Mouse (Mus musculus): ENCODE measurements around the gene B4galnt2. TPM values are rescaled to one million over a fixed set of nuclear protein-coding genes. Genes with fewer than 3 reads are reported as not detected.
"Not testable (repeated sequence)": the region's sequence is repeated elsewhere in the genome, so short reads cannot be mapped to it uniquely, and the experiment has no call there.

B4galnt2 gene
- polyA plus RNA-seq, 1 experiment = not detected

GRCm38 (mm10) chr11:95945838-95946472, 31.3 kb upstream of the B4galnt2 start:
- peaks cover 25% of the 10 kb centered on the region for H3K27me3 ChIP-seq (ENCODE audit: control insufficient read depth, insufficient read depth, insufficient read length)
- no peaks in the 10 kb centered on the region for H3K79me3 ChIP-seq (ENCODE audit: low read depth)
- no peak overlapping the region for H3K4me3 ChIP-seq (ENCODE audit: insufficient read depth, poor library complexity, severe bottlenecking)
- TF ChIP-seq CTCF (IDR thresholded peaks at IDR 0.05; ENCODE audit: control insufficient read depth, insufficient read depth, insufficient read length) = no peak
- TF ChIP-seq MYOG (IDR thresholded peaks at IDR 0.05; ENCODE audit: control insufficient read depth, extremely low read depth, insufficient read length) = no peak
- no peak for TF ChIP-seq USF1 (IDR thresholded peaks at IDR 0.05; ENCODE audit: low read depth)
- TF ChIP-seq MAX (IDR thresholded peaks at IDR 0.05) = no peak
- TF ChIP-seq CEBPB (IDR thresholded peaks at IDR 0.05; ENCODE audit: low read depth) = no peak
- no peak for TF ChIP-seq FOSL1 (IDR thresholded peaks at IDR 0.05; ENCODE audit: insufficient read depth, low read length, poor library complexity, severe bottlenecking)
- no peak for TF ChIP-seq MYOD1 (IDR thresholded peaks at IDR 0.05; ENCODE audit: control insufficient read depth, insufficient read length, low read depth)
- H3K36me3 ChIP-seq (ENCODE audit: control insufficient read depth, insufficient read depth) = no peaks in the 10 kb centered on the region
- H3K79me2 ChIP-seq (ENCODE audit: control insufficient read depth, insufficient read depth) = no peaks in the 10 kb centered on the region
- no peak overlapping the region for H3ac ChIP-seq (ENCODE audit: control insufficient read depth, insufficient read length, low read depth)

DNA sequence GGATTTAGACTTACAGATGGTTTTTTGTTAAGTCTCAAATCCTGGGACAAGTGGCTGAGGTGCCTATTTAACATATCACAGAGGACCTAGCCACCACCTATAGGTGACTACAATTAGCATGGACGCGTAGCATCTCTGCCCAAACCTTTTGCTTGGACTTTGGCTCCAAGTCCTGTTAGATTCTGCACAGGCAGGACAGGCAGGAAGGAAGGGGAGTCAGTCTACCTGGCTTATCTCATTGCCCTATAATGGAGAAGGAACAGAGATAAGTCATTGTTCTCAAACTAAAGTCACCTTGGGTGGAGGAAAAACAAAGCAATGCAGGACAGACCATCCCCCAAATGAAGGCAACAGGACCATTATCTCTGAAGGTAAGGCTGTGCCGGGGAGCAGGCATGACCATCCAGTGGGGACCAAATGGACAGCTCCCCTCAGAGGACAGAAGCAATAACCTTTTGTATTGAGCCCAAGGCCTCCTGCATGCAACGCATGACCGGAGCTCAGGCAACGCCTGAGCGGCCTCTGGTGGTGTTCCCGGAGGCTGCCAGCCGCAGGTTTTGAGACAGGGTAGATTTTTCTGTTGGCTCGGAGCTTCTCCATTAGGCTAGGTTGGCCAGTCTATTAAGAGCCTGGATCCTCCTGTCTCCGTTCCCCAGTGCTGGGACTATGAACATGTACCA, 25.3 kb upstream of the B4galnt2 start:
- Histone ChIP-seq H3K4me3 (ENCODE audit: insufficient read depth, poor library complexity, severe bottlenecking) (no peak overlapping the region), H3K27me3 (ENCODE audit: control insufficient read depth, insufficient read depth, insufficient read length) (peaks cover 11% of the 10 kb centered on the region), H3ac (ENCODE audit: control insufficient read depth, insufficient read length, low read depth) (no peak overlapping the region), H3K79me2 (ENCODE audit: control insufficient read depth, insufficient read depth) (no peaks in the 10 kb centered on the region), H3K79me3 (ENCODE audit: low read depth) (no peaks in the 10 kb centered on the region), H3K36me3 (ENCODE audit: control insufficient read depth, insufficient read depth) (no peaks in the 10 kb centered on the region)
- no peak for TF ChIP-seq FOSL1 (IDR thresholded peaks at IDR 0.05; ENCODE audit: insufficient read depth, low read length, poor library complexity, severe bottlenecking)

GRCm38 (mm10) chr11:95936409-95936808, 21.7 kb upstream of the B4galnt2 start:
- H3K27me3 ChIP-seq (ENCODE audit: control insufficient read depth, insufficient read depth, insufficient read length) = peaks cover 9% of the 10 kb centered on the region
- TF ChIP-seq USF1 (IDR thresholded peaks at IDR 0.05; ENCODE audit: low read depth) (no peak), MYOD1 (IDR thresholded peaks at IDR 0.05; ENCODE audit: control insufficient read depth, insufficient read length, low read depth) (no peak), CEBPB (IDR thresholded peaks at IDR 0.05; ENCODE audit: low read depth) (no peak), MYOG (IDR thresholded peaks at IDR 0.05; ENCODE audit: control insufficient read depth, extremely low read depth, insufficient read length) (no peak), MAX (IDR thresholded peaks at IDR 0.05) (no peak), FOSL1 (IDR thresholded peaks at IDR 0.05; ENCODE audit: insufficient read depth, low read length, poor library complexity, severe bottlenecking) (no peak), CTCF (IDR thresholded peaks at IDR 0.05; ENCODE audit: control insufficient read depth, insufficient read depth, insufficient read length) (no peak)

DNA sequence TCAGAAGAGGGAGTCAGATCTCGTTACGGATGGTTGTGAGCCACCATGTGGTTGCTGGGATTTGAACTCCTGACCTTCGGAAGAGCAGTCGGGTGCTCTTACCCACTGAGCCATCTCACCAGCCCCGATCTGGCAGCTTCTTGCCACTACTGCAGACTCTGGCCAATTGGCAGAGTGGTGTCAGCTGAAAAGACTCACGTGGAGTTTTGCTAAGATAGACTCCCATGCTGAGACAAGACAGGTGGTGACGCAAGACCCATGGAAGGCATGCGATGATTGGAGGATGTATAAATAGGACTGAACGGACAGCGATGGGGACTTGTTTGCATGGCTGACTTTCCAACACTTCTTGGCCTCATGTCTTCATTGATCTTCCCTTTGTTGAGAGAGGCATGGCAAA, 17.5 kb upstream of the B4galnt2 start:
- H3ac ChIP-seq (ENCODE audit: control insufficient read depth, insufficient read length, low read depth); H3K27me3 ChIP-seq (ENCODE audit: control insufficient read depth, insufficient read depth, insufficient read length); H3K79me3 ChIP-seq (ENCODE audit: low read depth); H3K4me3 ChIP-seq (ENCODE audit: insufficient read depth, poor library complexity, severe bottlenecking); H3K79me2 ChIP-seq (ENCODE audit: control insufficient read depth, insufficient read depth); H3K36me3 ChIP-seq (ENCODE audit: control insufficient read depth, insufficient read depth): not testable (repeated sequence)

More at GRCm38 (mm10) chr11:95936409-95936808, 21.7 kb upstream of the B4galnt2 start:
- Histone ChIP-seq H3K79me3 (ENCODE audit: low read depth) (no peaks in the 10 kb centered on the region), H3ac (ENCODE audit: control insufficient read depth, insufficient read length, low read depth) (no peak overlapping the region), H3K36me3 (ENCODE audit: control insufficient read depth, insufficient read depth) (no peaks in the 10 kb centered on the region), H3K79me2 (ENCODE audit: control insufficient read depth, insufficient read depth) (no peaks in the 10 kb centered on the region), H3K4me3 (ENCODE audit: insufficient read depth, poor library complexity, severe bottlenecking) (no peak overlapping the region)

GRCm38 (mm10) chr11:95926398-95926797, 11.7 kb upstream of the B4galnt2 start:
- no peaks in the 10 kb centered on the region for H3K79me3 ChIP-seq (ENCODE audit: low read depth)

GRCm38 (mm10) chr11:95925976-95926375, 11.3 kb upstream of the B4galnt2 start:
- Histone ChIP-seq H3K36me3 (ENCODE audit: control insufficient read depth, insufficient read depth) (no peaks in the 10 kb centered on the region), H3K79me2 (ENCODE audit: control insufficient read depth, insufficient read depth) (no peaks in the 10 kb centered on the region), H3K27me3 (ENCODE audit: control insufficient read depth, insufficient read depth, insufficient read length) (no peaks in the 10 kb centered on the region), H3K4me3 (ENCODE audit: insufficient read depth, poor library complexity, severe bottlenecking) (no peak overlapping the region), H3ac (ENCODE audit: control insufficient read depth, insufficient read length, low read depth) (no peak overlapping the region), H3K79me3 (ENCODE audit: low read depth) (no peaks in the 10 kb centered on the region)
- TF ChIP-seq CTCF (IDR thresholded peaks at IDR 0.05; ENCODE audit: control insufficient read depth, insufficient read depth, insufficient read length) (no peak), MAX (IDR thresholded peaks at IDR 0.05) (no peak), CEBPB (IDR thresholded peaks at IDR 0.05; ENCODE audit: low read depth) (no peak), FOSL1 (IDR thresholded peaks at IDR 0.05; ENCODE audit: insufficient read depth, low read length, poor library complexity, severe bottlenecking) (no peak), MYOD1 (IDR thresholded peaks at IDR 0.05; ENCODE audit: control insufficient read depth, insufficient read length, low read depth) (no peak), MYOG (IDR thresholded peaks at IDR 0.05; ENCODE audit: control insufficient read depth, extremely low read depth, insufficient read length) (no peak), USF1 (IDR thresholded peaks at IDR 0.05; ENCODE audit: low read depth) (no peak)

More at GRCm38 (mm10) chr11:95926398-95926797, 11.7 kb upstream of the B4galnt2 start:
- Histone ChIP-seq H3K4me3 (ENCODE audit: insufficient read depth, poor library complexity, severe bottlenecking) (no peak overlapping the region), H3K36me3 (ENCODE audit: control insufficient read depth, insufficient read depth) (no peaks in the 10 kb centered on the region), H3ac (ENCODE audit: control insufficient read depth, insufficient read length, low read depth) (no peak overlapping the region), H3K79me2 (ENCODE audit: control insufficient read depth, insufficient read depth) (no peaks in the 10 kb centered on the region), H3K27me3 (ENCODE audit: control insufficient read depth, insufficient read depth, insufficient read length) (no peaks in the 10 kb centered on the region)
- no peak for TF ChIP-seq MAX (IDR thresholded peaks at IDR 0.05)
- no peak for TF ChIP-seq MYOG (IDR thresholded peaks at IDR 0.05; ENCODE audit: control insufficient read depth, extremely low read depth, insufficient read length)
- TF ChIP-seq MYOD1 (IDR thresholded peaks at IDR 0.05; ENCODE audit: control insufficient read depth, insufficient read length, low read depth) = no peak
- TF ChIP-seq FOSL1 (IDR thresholded peaks at IDR 0.05; ENCODE audit: insufficient read depth, low read length, poor library complexity, severe bottlenecking) = no peak
- no peak for TF ChIP-seq USF1 (IDR thresholded peaks at IDR 0.05; ENCODE audit: low read depth)
- no peak for TF ChIP-seq CEBPB (IDR thresholded peaks at IDR 0.05; ENCODE audit: low read depth)
- no peak for TF ChIP-seq CTCF (IDR thresholded peaks at IDR 0.05; ENCODE audit: control insufficient read depth, insufficient read depth, insufficient read length)
